Mouse (Mus musculus) heart, postnatal 0 days (tissue): ENCODE data around the gene 1700001K19Rik.

Experiments
- CTCF ChIP-seq: IDR thresholded peaks from 2 replicates; pipeline ENCODE4 v1.5.1; 2016; ENCODE audit warnings: antibody characterized with exemption, control low read depth, low read depth
- EP300 ChIP-seq: IDR thresholded peaks from 2 replicates; pipeline ENCODE4 v1.6.1; 2016; ENCODE audit warnings: antibody characterized with exemption, low read depth

DNA sequence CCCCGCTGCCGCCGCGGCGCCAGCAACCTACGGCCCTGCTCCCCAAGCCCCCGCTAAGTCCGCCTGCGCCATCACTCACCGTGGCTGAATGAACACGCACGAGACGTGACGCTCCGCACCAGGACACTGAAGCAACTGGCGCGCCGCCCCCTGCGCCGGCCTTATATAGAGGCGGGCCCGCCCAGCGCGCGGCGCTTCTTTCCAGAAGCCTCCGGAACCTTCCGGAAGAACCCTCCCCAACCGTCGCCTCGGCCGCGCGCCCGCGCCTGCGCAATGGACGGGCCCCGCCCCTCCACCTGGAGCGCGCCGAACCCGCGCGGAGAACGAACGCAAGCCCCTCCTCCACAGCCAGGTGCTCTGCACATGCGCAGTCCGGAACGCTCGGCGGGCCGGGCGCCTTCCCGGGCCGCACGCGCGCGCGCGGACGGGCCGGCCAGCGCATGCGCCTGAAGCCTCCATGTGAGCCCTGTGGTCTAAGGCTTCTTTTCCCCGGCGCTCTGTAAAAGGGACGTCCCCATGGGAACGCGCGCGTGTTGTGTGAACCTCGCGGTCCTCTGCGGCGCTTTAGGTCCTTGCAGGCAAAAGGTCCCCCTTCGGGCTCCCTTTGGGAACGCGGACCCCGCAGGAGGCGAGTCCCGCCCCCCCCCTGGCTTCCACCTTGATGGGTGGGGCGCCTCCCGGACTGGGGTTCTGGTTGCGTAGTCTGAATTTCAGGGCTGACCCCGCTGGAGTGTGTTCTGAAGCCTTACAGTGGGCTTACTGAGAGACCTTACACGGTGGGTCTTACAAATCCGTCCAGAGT is 14.0 kb upstream of the 1700001K19Rik start:
- no peak for TF ChIP-seq CTCF
- 0 out of 2 replicates have a peak, but pooled peaks have one; percentile 79 for TF ChIP-seq EP300
